Mouse (Mus musculus) kidney, embryonic 14.5 days (tissue): ENCODE measurements around the gene Grin2b. TPM values are rescaled to one million over a fixed set of nuclear protein-coding genes. Genes with fewer than 3 reads are reported as not detected.

Source experiments
- ATAC-seq: fragments of 200-750 bp; cut with Nextera tagmentation; 2 replicates; pipeline ENCODE4 v1.8.0; 2017; ENCODE audit warnings: moderate number of reproducible peaks, mild to moderate bottlenecking, moderate TSS enrichment, moderate library complexity; ENCODE audit not compliant: low FRiP score, low TSS enrichment
- H3K27ac ChIP-seq: fragments of 300-500 bp; sonication (generic); 2 replicates; pipeline ENCODE4 v1.5.1; 2014; ENCODE audit warnings: low read depth, mild to moderate bottlenecking, low read length, moderate library complexity, mixed read lengths
- H3K27me3 ChIP-seq: fragments of 300-500 bp; sonication (generic); 2 replicates; pipeline ENCODE4 v1.6.1; 2014; ENCODE audit warnings: mild to moderate bottlenecking, low read length; ENCODE audit not compliant: control insufficient read depth, insufficient read depth
- H3K36me3 ChIP-seq: fragments of 300-500 bp; sonication (generic); 2 replicates; pipeline ENCODE4 v1.6.1; 2014; ENCODE audit warnings: low read length, mixed read lengths; ENCODE audit not compliant: control insufficient read depth, insufficient read depth
- H3K4me1 ChIP-seq: fragments of 300-500 bp; sonication (generic); 2 replicates; pipeline ENCODE4 v1.6.1; 2014; ENCODE audit warnings: low read length, mixed read lengths; ENCODE audit not compliant: control insufficient read depth, insufficient read depth
- H3K4me2 ChIP-seq: fragments of 300-500 bp; sonication (generic); replicated peaks from 2 replicates; pipeline ENCODE4 v1.6.1; 2014; ENCODE audit warnings: low read depth, mild to moderate bottlenecking, low read length
- H3K4me3 ChIP-seq: fragments of 300-500 bp; sonication (generic); 2 replicates; pipeline ENCODE4 v1.5.1; 2014; ENCODE audit warnings: mild to moderate bottlenecking, low read length
- H3K9ac ChIP-seq: fragments of 300-500 bp; sonication (generic); 2 replicates; pipeline ENCODE4 v1.6.1; 2014; ENCODE audit warnings: low read depth, mild to moderate bottlenecking, low read length, moderate library complexity
- H3K9me3 ChIP-seq: fragments of 300-500 bp; sonication (generic); 2 replicates; pipeline ENCODE4 v1.6.1; 2016; ENCODE audit warnings: low read length; ENCODE audit not compliant: control insufficient read depth
- WGBS: fragments of 180-500 bp; shearing (Covaris S2); extraction: QIAGEN DNeasy Blood & Tissue Kit; methylation state at CpG from one replicate; pipeline ENCODE4 v1.1.7; 2014; 5-methylcytosine and 5-hydroxymethylcytosine counted together
- polyA plus RNA-seq: library from polyadenylated mRNA; unstranded; fragments of >200 nt; fragmentation: Nextera tagmentation; extraction: Ambion mirVana; gene quantifications from 2 replicates; pipeline ENCODE4 v1.2.1, GENCODE M21; 2014

The Grin2b gene
- 0.05 and 0.84 TPM in 2 replicates for polyA plus RNA-seq

DNA sequence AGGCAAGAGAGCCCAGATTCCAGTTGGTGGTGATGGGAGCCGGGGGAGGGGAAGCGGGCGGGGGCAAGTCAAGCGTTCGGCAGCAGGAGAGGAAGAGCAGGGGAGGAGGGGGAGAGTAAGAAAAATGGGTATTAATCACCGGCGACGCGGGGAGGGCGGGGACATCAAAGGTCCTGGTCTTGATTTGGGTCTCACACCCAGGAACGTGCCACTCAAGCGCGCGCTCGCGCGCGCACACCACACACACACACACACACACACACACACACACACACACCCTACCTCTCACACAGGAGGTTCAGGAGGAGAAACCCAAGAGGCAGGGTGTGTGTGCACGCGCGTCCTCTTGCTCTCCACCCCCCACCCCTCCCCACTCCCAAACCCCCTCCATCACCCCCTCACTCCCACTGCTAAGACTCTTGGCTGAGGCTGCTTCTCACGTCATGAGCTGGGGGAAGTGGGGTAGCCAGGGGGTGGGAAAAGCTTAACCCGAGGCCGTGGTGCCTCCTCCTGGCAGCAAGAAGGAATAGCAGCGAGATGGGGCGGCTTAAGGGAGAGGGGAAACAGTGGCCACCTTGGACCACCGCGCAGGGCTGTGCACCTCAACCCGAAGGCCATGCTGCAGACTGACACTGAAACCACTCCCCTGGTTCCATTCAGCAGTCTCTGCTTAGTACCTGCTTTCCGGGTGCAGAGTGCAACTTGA is at the start of gene Grin2b:
TSS of gene Grin2b (minus strand) at position 321 of the 706 bp plus-strand sequence.
- WGBS: under 1% methylated on average over 23 of the region's 30 CpGs
- Histone ChIP-seq H3K36me3 (no peaks in the 10 kb centered on the region), H3K9ac (no peak within 1 kb of the TSS; the same call in 1 of the 2 replicates), H3K27me3 (peaks cover 35% of the 10 kb centered on the region), H3K27ac (no peak within 1 kb of the TSS), H3K4me1 (peaks cover 6% of the 10 kb centered on the region; the same call in 1 of the 2 replicates), H3K4me2 (peak within 1 kb of the TSS; percentile 95), H3K4me3 (peak within 1 kb of the TSS; percentile 52), H3K9me3 (no peaks in the 10 kb centered on the region)
- peak; percentile 79 for ATAC-seq

DNA sequence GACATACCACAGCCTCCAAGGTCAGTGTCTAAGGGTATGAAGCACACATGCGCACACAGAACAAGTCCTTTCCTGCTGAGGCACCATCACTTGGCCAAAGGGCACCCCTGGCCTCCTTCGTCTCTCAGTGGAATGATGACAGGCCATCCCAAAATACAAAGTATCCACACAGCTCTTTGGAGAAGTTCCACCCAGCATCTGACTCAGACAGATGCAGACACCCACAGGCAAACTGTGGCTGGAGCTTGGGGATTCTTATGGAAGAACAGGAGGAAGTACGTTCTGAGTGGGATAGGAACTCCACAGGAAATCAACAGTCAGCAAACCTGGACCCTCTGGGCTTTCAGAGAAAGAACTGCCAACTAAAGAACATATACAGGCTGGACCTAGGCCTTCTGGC is 48.6 kb upstream of the Grin2b start:
- 87% methylated on average over 3 of the region's 3 CpGs for WGBS
- no peaks in the 10 kb centered on the region for H3K27me3 ChIP-seq
- no peak overlapping the region for H3K9ac ChIP-seq
- H3K4me2 ChIP-seq: no peak overlapping the region
- no peaks in the 10 kb centered on the region for H3K36me3 ChIP-seq
- H3K4me1 ChIP-seq: no peaks in the 10 kb centered on the region
- no peaks in the 10 kb centered on the region for H3K9me3 ChIP-seq
- H3K4me3 ChIP-seq: no peak overlapping the region
- no peak overlapping the region for H3K27ac ChIP-seq
- ATAC-seq: no peak

- no peak for ATAC-seq
- Histone ChIP-seq H3K27ac (no peak overlapping the region), H3K4me3 (no peak overlapping the region), H3K36me3 (no peaks in the 10 kb centered on the region), H3K27me3 (no peaks in the 10 kb centered on the region), H3K9me3 (no peaks in the 10 kb centered on the region), H3K9ac (no peak overlapping the region), H3K4me2 (no peak overlapping the region), H3K4me1 (no peaks in the 10 kb centered on the region)
- WGBS: 87% methylated on average over 3 of the region's 3 CpGs
Observed at GRCm38 (mm10) chr6:136210442-136210841, 37.1 kb upstream of the Grin2b start.

GRCm38 (mm10) chr6:136199814-136200213 is 26.5 kb upstream of the Grin2b start:
- WGBS: 74% methylated on average over 2 of the region's 2 CpGs
- no peaks in the 10 kb centered on the region for H3K9me3 ChIP-seq
- no peaks in the 10 kb centered on the region for H3K27me3 ChIP-seq
- no peaks in the 10 kb centered on the region for H3K4me1 ChIP-seq
- H3K4me2 ChIP-seq: no peak overlapping the region
- H3K27ac ChIP-seq: no peak overlapping the region
- no peaks in the 10 kb centered on the region for H3K36me3 ChIP-seq
- H3K4me3 ChIP-seq: no peak overlapping the region
- no peak overlapping the region for H3K9ac ChIP-seq
- no peak for ATAC-seq

DNA sequence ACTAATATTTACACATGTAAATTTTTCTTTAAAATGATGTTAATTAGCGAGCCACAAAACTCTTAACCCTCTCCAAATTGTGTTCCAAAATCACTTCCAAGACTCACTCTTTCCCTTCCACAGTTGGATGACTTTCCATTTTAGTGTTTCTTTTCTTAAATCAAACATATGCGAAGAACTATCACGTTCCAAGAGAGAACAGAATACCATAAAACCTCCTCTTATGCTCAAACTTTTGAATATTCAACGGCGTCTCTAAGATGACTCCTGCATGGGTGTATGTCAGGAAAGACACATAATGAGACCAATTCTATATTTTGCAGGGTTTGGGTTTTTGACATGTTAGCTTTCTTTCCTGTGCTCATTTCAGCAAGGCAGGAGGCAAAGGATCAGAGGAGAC is 21.3 kb upstream of the Grin2b start:
- no peaks in the 10 kb centered on the region for H3K4me1 ChIP-seq

DNA sequence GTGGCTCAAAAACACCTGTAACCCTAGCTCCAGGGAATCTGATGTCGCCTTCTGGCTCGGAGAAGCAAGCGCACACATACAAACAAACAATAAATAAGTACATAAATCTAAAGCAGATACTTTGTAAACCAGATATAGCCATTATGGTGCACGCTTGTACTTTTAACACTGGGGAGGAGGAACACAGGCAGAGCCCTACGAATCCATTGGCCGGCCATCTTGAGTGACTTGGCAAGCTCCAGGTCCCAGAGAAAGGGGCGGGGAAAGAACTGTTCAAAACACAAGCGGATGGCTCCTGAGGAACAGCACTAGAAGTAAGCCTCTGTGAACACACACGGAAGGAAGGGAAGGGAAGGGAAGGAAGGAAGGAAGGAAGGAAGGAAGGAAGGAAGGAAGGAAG is 4.8 kb upstream of the Grin2b start:
- H3K27ac ChIP-seq: no peak overlapping the region
- H3K9ac ChIP-seq: no peak overlapping the region
- 83% methylated on average over 9 of the region's 9 CpGs for WGBS
- no peaks in the 10 kb centered on the region for H3K4me1 ChIP-seq
- H3K27me3 ChIP-seq: no peaks in the 10 kb centered on the region; the same call in 1 of the 2 replicates
- H3K9me3 ChIP-seq: no peaks in the 10 kb centered on the region
- H3K36me3 ChIP-seq: no peaks in the 10 kb centered on the region
- ATAC-seq: no peak
- no peak overlapping the region for H3K4me3 ChIP-seq
- no peak overlapping the region for H3K4me2 ChIP-seq

More for the DNA sequence above, 21.3 kb upstream of the Grin2b start:
- H3K4me3 ChIP-seq: no peak overlapping the region
- no peaks in the 10 kb centered on the region for H3K27me3 ChIP-seq
- H3K4me2 ChIP-seq: no peak overlapping the region
- H3K27ac ChIP-seq: no peak overlapping the region
- ATAC-seq: no peak
- no peak overlapping the region for H3K9ac ChIP-seq
- 80% methylated on average over 5 of the region's 5 CpGs for WGBS
- no peaks in the 10 kb centered on the region for H3K9me3 ChIP-seq
- no peaks in the 10 kb centered on the region for H3K36me3 ChIP-seq

DNA sequence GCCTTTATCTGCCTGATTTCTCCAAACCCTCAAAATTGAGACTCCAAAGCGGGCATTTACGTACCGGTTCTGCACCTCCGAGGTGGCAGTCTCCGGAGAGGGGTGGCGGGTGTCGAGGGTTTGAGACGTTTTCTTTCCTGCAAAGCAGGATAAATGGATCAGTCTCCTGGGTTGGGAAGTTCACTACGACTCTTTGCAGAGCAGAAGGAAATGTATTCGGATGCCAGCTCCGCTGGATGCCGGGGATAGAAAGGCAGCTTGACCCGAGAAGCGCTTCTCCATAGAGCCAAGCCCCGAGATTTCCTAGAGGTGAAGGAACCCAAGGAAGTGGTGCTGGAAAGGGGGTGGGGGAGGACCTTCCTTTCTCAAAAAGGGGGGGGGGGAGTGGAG is 515 bp downstream of the Grin2b start:
- under 1% methylated on average over 15 of the region's 15 CpGs for WGBS
- Histone ChIP-seq H3K9ac (no peak overlapping the region; the same call in 1 of the 2 replicates), H3K27ac (no peak overlapping the region), H3K9me3 (no peaks in the 10 kb centered on the region), H3K36me3 (no peaks in the 10 kb centered on the region), H3K4me2 (peak overlapping the region; percentile 95), H3K27me3 (peaks cover 35% of the 10 kb centered on the region), H3K4me1 (peaks cover 6% of the 10 kb centered on the region; the same call in 1 of the 2 replicates), H3K4me3 (peak overlapping the region; percentile 52)
- peak; percentile 57; the same call in 1 of the 2 replicates for ATAC-seq

GRCm38 (mm10) chr6:136172172-136172651 is 1.1 kb downstream of the Grin2b start:
- under 1% methylated on average over 38 of the region's 43 CpGs for WGBS
- Histone ChIP-seq H3K9me3 (no peaks in the 10 kb centered on the region), H3K27ac (no peak overlapping the region), H3K4me3 (peak overlapping the region; percentile 52), H3K36me3 (no peaks in the 10 kb centered on the region), H3K4me2 (peak overlapping the region; percentile 95), H3K4me1 (peaks cover 6% of the 10 kb centered on the region; the same call in 1 of the 2 replicates), H3K9ac (no peak overlapping the region; the same call in 1 of the 2 replicates), H3K27me3 (peaks cover 35% of the 10 kb centered on the region)
- peak; percentile 70; the same call in 1 of the 2 replicates for ATAC-seq

DNA sequence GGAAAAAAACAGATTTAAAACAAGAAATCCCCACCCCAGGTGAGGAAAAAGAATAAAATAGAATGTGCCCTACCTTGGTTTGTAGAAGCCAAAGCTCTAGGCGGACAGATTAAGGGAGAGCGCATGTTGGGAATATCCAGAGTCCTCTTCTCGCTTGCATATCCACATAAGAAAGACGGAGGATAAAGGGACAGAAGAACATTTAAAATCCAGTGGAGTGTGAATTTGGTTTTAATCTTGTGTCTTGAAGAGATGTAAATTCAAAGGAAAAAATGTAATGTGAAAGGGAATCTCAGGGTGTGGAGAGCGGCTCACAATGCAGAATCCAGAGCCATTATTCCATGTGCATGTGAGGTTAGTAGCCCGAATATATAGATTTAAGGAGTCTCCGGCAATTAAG is 2.0 kb downstream of the Grin2b start:
- Histone ChIP-seq H3K27me3 (peaks cover 35% of the 10 kb centered on the region), H3K4me1 (peaks cover 6% of the 10 kb centered on the region; the same call in 1 of the 2 replicates), H3K36me3 (no peaks in the 10 kb centered on the region), H3K4me2 (0 out of 2 replicates have a peak overlapping the region, but pooled peaks have one; percentile 95), H3K9ac (no peak overlapping the region), H3K27ac (no peak overlapping the region), H3K4me3 (no peak overlapping the region), H3K9me3 (no peaks in the 10 kb centered on the region)
- no peak for ATAC-seq
- 24% methylated on average over 7 of the region's 7 CpGs for WGBS
